Comparison of ENCODE assay signal across 10 mouse cellular contexts in genomic region chr14:103680285-103680819, GRCm38 (mm10). TPM values are rescaled to one million over a fixed set of nuclear protein-coding genes. Genes with fewer than 3 reads are reported as not detected.
A peak's percentile ranks its signal among the peaks of the same experiment; 100 is the strongest.
DNase-seq lines count a peak whose midpoint lies in the region; ATAC-seq and TF ChIP-seq lines count a peak whose summit lies in the region.
"Had no signal": no experiment of that assay in that cellular context is flagged by ENCODE, and none has a peak within 500 bp of the region (broad histone marks: within the 10 kb centered on the region; RNA-seq: fewer than 3 reads in every experiment).

No protein-coding gene starts in this region.

- no peak for DNase-seq in forebrain, embryonic 10.5 days (ENCODE audit: extremely low spot score, low spot score)
- DNase-seq in liver, postnatal 0 days: no peak
- DNase-seq in lung, postnatal 25 days (ENCODE audit: low spot score): peak; percentile 38
- peak; percentile 13 for DNase-seq in yolk sac, embryonic 10.5 days (ENCODE audit: low spot score)
- DNase-seq in thymus, postnatal 0 days (ENCODE audit: low spot score): no peak
- no peak for DNase-seq in left cerebral cortex, postnatal 10 days (ENCODE audit: extremely low spot score in 1 of 2, low spot score in 2 of 2)

- ATAC-seq in forebrain, embryonic 12.5 days (ENCODE audit: low FRiP score): no peak
- no peak for ATAC-seq in liver, embryonic 12.5 days
- ATAC-seq in liver, postnatal 0 days: no peak

- peaks cover 47% of the 10 kb centered on the region for H3K4me1 ChIP-seq in forebrain, embryonic 12.5 days
- peaks cover 36% of the 10 kb centered on the region for H3K4me1 ChIP-seq in forebrain, embryonic 10.5 days
- no peaks in the 10 kb centered on the region for H3K4me1 ChIP-seq in liver, embryonic 12.5 days
- H3K4me1 ChIP-seq in liver, postnatal 0 days (ENCODE audit: insufficient read depth): no peaks in the 10 kb centered on the region

- no peaks in the 10 kb centered on the region for H3K27me3 ChIP-seq in forebrain, embryonic 12.5 days
- H3K27me3 ChIP-seq in forebrain, embryonic 10.5 days (ENCODE audit: poor library complexity, severe bottlenecking): no peaks in the 10 kb centered on the region
- H3K27me3 ChIP-seq in liver, embryonic 12.5 days (replicated peaks): no peaks in the 10 kb centered on the region
- no peaks in the 10 kb centered on the region for H3K27me3 ChIP-seq in liver, postnatal 0 days (ENCODE audit: insufficient read depth, low read length)

- H3K36me3 ChIP-seq in forebrain, embryonic 12.5 days (replicated peaks): no peaks in the 10 kb centered on the region; the same call in 1 of the 2 replicates
- H3K36me3 ChIP-seq in forebrain, embryonic 10.5 days (replicated peaks): peaks cover 5% of the 10 kb centered on the region; the same call in 1 of the 2 replicates
- H3K36me3 ChIP-seq in liver, embryonic 12.5 days: no peaks in the 10 kb centered on the region
- H3K36me3 ChIP-seq in liver, postnatal 0 days (replicated peaks; ENCODE audit: insufficient read depth, low read length): no peaks in the 10 kb centered on the region

- no peak for TF ChIP-seq EP300 in liver, postnatal 0 days (IDR thresholded peaks at IDR 0.05; ENCODE audit: low read depth)

- H3K9me3 ChIP-seq in forebrain, embryonic 12.5 days: no peaks in the 10 kb centered on the region
- no peaks in the 10 kb centered on the region for H3K9me3 ChIP-seq in forebrain, embryonic 10.5 days
- no peaks in the 10 kb centered on the region for H3K9me3 ChIP-seq in liver, embryonic 12.5 days (replicated peaks)
- H3K9me3 ChIP-seq in liver, postnatal 0 days (ENCODE audit: low read length): no peaks in the 10 kb centered on the region

- no peak overlapping the region for H3K9ac ChIP-seq in forebrain, embryonic 12.5 days
- H3K9ac ChIP-seq in liver, embryonic 12.5 days: no peak overlapping the region
- H3K9ac ChIP-seq in liver, postnatal 0 days (replicated peaks): no peak overlapping the region

- peak overlapping the region; percentile 71 for H3K27ac ChIP-seq in forebrain, embryonic 12.5 days
- H3K27ac ChIP-seq in forebrain, embryonic 10.5 days: no peak overlapping the region
- no peak overlapping the region for H3K27ac ChIP-seq in liver, embryonic 12.5 days
- no peak overlapping the region for H3K27ac ChIP-seq in liver, postnatal 0 days (ENCODE audit: low read depth)

- H3K4me3 ChIP-seq in forebrain, embryonic 12.5 days (replicated peaks): no peak overlapping the region
- no peak overlapping the region for H3K4me3 ChIP-seq in forebrain, embryonic 10.5 days
- H3K4me3 ChIP-seq in liver, embryonic 12.5 days: no peak overlapping the region
- no peak overlapping the region for H3K4me3 ChIP-seq in liver, postnatal 0 days (ENCODE audit: low read depth, low read length)

- intact Hi-C loops in left cerebral cortex, postnatal 10 days (cut with DNase I): no loop called here

- peak overlapping the region; percentile 24; the same call in 1 of the 2 replicates for H3K4me2 ChIP-seq in forebrain, embryonic 12.5 days
- H3K4me2 ChIP-seq in liver, embryonic 12.5 days: peak overlapping the region; percentile 8
- no peak overlapping the region for H3K4me2 ChIP-seq in liver, postnatal 0 days (ENCODE audit: low read depth, low read length)

- no peak for TF ChIP-seq CTCF in liver, postnatal 0 days (IDR thresholded peaks at IDR 0.05; ENCODE audit: low read depth)

- 72% methylated on average over 7 of the region's 7 CpGs for WGBS in forebrain, embryonic 12.5 days
- WGBS in forebrain, embryonic 10.5 days: 75% methylated on average over 7 of the region's 7 CpGs
- WGBS in liver, embryonic 12.5 days (ENCODE audit: insufficient replicate concordance): 54% methylated on average over 7 of the region's 7 CpGs
- 57% methylated on average over 7 of the region's 7 CpGs for WGBS in liver, postnatal 0 days (ENCODE audit: insufficient replicate concordance)

RNA-seq across cellular contexts. Expression of gene Slain1, which starts 30.3 kb away (rescaled TPM):
- polyA plus RNA-seq in forebrain, embryonic 12.5 days (2016; fragmentation: Nextera tagmentation; extraction: Ambion mirVana): 27.8 and 29.5 TPM in 2 replicates
- polyA plus RNA-seq in forebrain, embryonic 10.5 days (2016; fragmentation: Nextera tagmentation; extraction: Ambion mirVana): 4.2 and 4.3 TPM in 2 replicates
- 0.47 and 0.82 TPM in 2 replicates for polyA plus RNA-seq in liver, embryonic 12.5 days (2016; fragmentation: Nextera tagmentation; extraction: Ambion mirVana)
- polyA plus RNA-seq in liver, postnatal 0 days (2015; fragmentation: Nextera tagmentation; extraction: Ambion mirVana): 0.28 and 0.46 TPM in 2 replicates
- polyA plus RNA-seq in thymus, postnatal 0 days (2015; fragmentation: Nextera tagmentation; extraction: Ambion mirVana): 12.5 and 15.6 TPM in 2 replicates
- 10 to 100 TPM; 61.2 to 63.0 TPM for total RNA-seq in left cerebral cortex, postnatal 10 days (2021)
- total RNA-seq: gastrocnemius, adult 8-10 months had no signal
- polyA plus RNA-seq: C2C12 had no signal

Comparison
In these comparisons a context has a peak if more than half of its experiments do, and no peak if none do; other contexts are left out.
1. DNase-seq: peak in lung, postnatal 25 days (single experiment) and yolk sac, embryonic 10.5 days (single experiment); none in forebrain, embryonic 10.5 days (single experiment), liver, postnatal 0 days (single experiment), thymus, postnatal 0 days (single experiment) and left cerebral cortex, postnatal 10 days (0 of 2).